Mouse (Mus musculus): ENCODE data around the gene Ovca2.

Gene Ovca2

GRCm38 (mm10) chr11:75170136-75170751 is 8.4 kb downstream of the Ovca2 start:
- peak; percentile 85 to 94 for DNase-seq (ENCODE audit: low spot score in 2 of 2)

- DNase-seq (ENCODE audit: low spot score in 2 of 2): no peak
Observed at GRCm38 (mm10) chr11:75169405-75170080, 9.1 kb downstream of the Ovca2 start, which contains the start of gene Hic1. Hic1 (minus strand) TSS chr11:75169519.

- DNase-seq (ENCODE audit: low spot score in 2 of 2): peak; percentile 84 to 93
Observed at GRCm38 (mm10) chr11:75168590-75169361, 9.9 kb downstream of the Ovca2 start.

- no peak for DNase-seq (ENCODE audit: low spot score in 2 of 2)
Observed at GRCm38 (mm10) chr11:75167643-75168589, 10.7 kb downstream of the Ovca2 start.

- peak; percentile 39 to 77 for DNase-seq (ENCODE audit: low spot score in 2 of 2)
Observed at GRCm38 (mm10) chr11:75166861-75167642, 11.6 kb downstream of the Ovca2 start.

GRCm38 (mm10) chr11:75166193-75166842 is 12.3 kb downstream of the Ovca2 start:
- no peak for DNase-seq (ENCODE audit: low spot score in 2 of 2)

GRCm38 (mm10) chr11:75165441-75166192 is 13.0 kb downstream of the Ovca2 start:
- peak; percentile 79 to 93 for DNase-seq (ENCODE audit: low spot score in 2 of 2)

GRCm38 (mm10) chr11:75164750-75165149 is 13.9 kb downstream of the Ovca2 start:
- DNase-seq (ENCODE audit: low spot score in 2 of 2): no peak

GRCm38 (mm10) chr11:75164051-75164450 is 14.6 kb downstream of the Ovca2 start:
- DNase-seq (ENCODE audit: low spot score in 2 of 2): no peak

GRCm38 (mm10) chr11:75163379-75163778 is 15.3 kb downstream of the Ovca2 start:
- DNase-seq (ENCODE audit: low spot score in 2 of 2): no peak

- no peak for DNase-seq (ENCODE audit: low spot score in 2 of 2)
Observed at GRCm38 (mm10) chr11:75162591-75163080, 16.0 kb downstream of the Ovca2 start.

- no peak for DNase-seq (ENCODE audit: low spot score in 2 of 2)
Observed at GRCm38 (mm10) chr11:75161417-75162008, 17.1 kb downstream of the Ovca2 start.

GRCm38 (mm10) chr11:75160954-75161353 is 17.7 kb downstream of the Ovca2 start:
- DNase-seq (ENCODE audit: low spot score in 2 of 2): no peak

GRCm38 (mm10) chr11:75159564-75159963 is 19.1 kb downstream of the Ovca2 start:
- no peak for DNase-seq (ENCODE audit: low spot score in 2 of 2)

GRCm38 (mm10) chr11:75158432-75158831 is 20.2 kb downstream of the Ovca2 start:
- DNase-seq (ENCODE audit: low spot score in 2 of 2): no peak

- no peak for DNase-seq (ENCODE audit: low spot score in 2 of 2)
Observed at GRCm38 (mm10) chr11:75157901-75158300, 20.7 kb downstream of the Ovca2 start.

GRCm38 (mm10) chr11:75157037-75157436 is 21.6 kb downstream of the Ovca2 start:
- no peak for DNase-seq (ENCODE audit: low spot score in 2 of 2)

GRCm38 (mm10) chr11:75156416-75156815 is 22.2 kb downstream of the Ovca2 start:
- DNase-seq (ENCODE audit: low spot score in 2 of 2): no peak

GRCm38 (mm10) chr11:75155985-75156384 is 22.6 kb downstream of the Ovca2 start:
- DNase-seq (ENCODE audit: low spot score in 2 of 2): peak in 1 of 2 experiments; percentile 61
